Mouse (Mus musculus) left cerebral cortex, adult 11 months (tissue): ENCODE data around the gene Zfx.

ENCODE experiments used
- DNase-seq: peaks from one replicate; pipeline ENCODE4 v3.0.0; 2022; ENCODE audit warnings: low spot score

The Zfx gene

GRCm38 (mm10) chrX:94060751-94061150 is 62.8 kb downstream of the Zfx start:
- no peak for DNase-seq

- DNase-seq = no peak
Observed at GRCm38 (mm10) chrX:94058748-94059147, 64.8 kb downstream of the Zfx start.

GRCm38 (mm10) chrX:94049048-94049447 is 74.5 kb downstream of the Zfx start:
- DNase-seq = no peak

- no peak for DNase-seq
Observed at GRCm38 (mm10) chrX:94048048-94048447, 75.5 kb downstream of the Zfx start.

DNA sequence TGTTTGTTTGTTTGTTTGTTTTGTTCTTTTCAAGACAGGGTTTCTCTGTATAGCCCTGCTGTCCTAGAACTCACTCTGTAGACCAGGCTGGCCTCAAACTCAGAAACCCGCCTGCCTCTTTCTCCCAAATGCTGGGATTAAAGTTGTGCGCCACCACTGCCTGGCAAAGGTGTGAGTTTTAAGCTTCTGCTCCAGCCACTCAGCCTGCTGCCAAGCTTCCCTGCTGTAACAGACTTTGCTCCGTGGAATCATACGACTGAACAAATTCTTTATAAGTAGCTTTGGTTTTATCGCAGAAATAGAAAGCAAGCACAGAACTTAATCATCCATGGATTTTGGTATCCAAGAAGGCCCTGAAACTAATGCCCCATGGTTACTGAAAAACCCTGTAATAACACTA is 76.1 kb downstream of the Zfx start:
- no peak for DNase-seq

- no peak for DNase-seq
Observed at GRCm38 (mm10) chrX:94032937-94033336, 90.6 kb downstream of the Zfx start.

GRCm38 (mm10) chrX:94030081-94030480 is 93.4 kb downstream of the Zfx start:
- no peak for DNase-seq
